Mouse (Mus musculus) bone marrow, adult 2 months (tissue): Measurements from ENCODE around the gene Mreg.
"Not testable (repeated sequence)": the region's sequence is repeated elsewhere in the genome, so short reads cannot be mapped to it uniquely, and the experiment has no call there.

Experiments
- CTCF ChIP-seq: fragments of 200-500 bp; IDR thresholded peaks from 2 replicates; pipeline ENCODE4 v1.5.1; 2011; ENCODE audit warnings: low read length, control low read depth; ENCODE audit not compliant: control insufficient read depth, insufficient read depth
- POLR2A ChIP-seq: fragments of 200-500 bp; IDR thresholded peaks from 2 replicates; pipeline ENCODE4 v1.6.1; 2011; ENCODE audit warnings: low read depth, mild to moderate bottlenecking, control low read depth, low read length, borderline replicate concordance; ENCODE audit not compliant: control insufficient read depth

GRCm38 (mm10) chr1:72236363-72237006 lies 24.4 kb upstream of the Mreg start:
- not testable (repeated sequence) for TF ChIP-seq CTCF, POLR2A
